Mouse (Mus musculus) gonadal fat pad, adult 2 months (tissue): Measurements from ENCODE around the gene Rack1. TPM values are rescaled to one million over a fixed set of nuclear protein-coding genes. Genes with fewer than 3 reads are reported as not detected.
"Not testable (repeated sequence)": the region's sequence is repeated elsewhere in the genome, so short reads cannot be mapped to it uniquely, and the experiment has no call there.

Experiments
- DNase-seq: peaks from one replicate; pipeline ENCODE4 v3.0.0-alpha.2; 2012; ENCODE audit warnings: low read depth
- polyA plus RNA-seq: library from polyadenylated mRNA; depleted of rRNA; stranded (reverse); fragments of >200 nt; gene quantifications from 2 replicates; pipeline ENCODE4 v1.2.3, GENCODE M21; 2012

Gene Rack1
- polyA plus RNA-seq, 1 experiment: 2,165 TPM

- DNase-seq: no peak
Observed at GRCm38 (mm10) chr11:48818346-48818745, 18.2 kb downstream of the Rack1 start.

DNA sequence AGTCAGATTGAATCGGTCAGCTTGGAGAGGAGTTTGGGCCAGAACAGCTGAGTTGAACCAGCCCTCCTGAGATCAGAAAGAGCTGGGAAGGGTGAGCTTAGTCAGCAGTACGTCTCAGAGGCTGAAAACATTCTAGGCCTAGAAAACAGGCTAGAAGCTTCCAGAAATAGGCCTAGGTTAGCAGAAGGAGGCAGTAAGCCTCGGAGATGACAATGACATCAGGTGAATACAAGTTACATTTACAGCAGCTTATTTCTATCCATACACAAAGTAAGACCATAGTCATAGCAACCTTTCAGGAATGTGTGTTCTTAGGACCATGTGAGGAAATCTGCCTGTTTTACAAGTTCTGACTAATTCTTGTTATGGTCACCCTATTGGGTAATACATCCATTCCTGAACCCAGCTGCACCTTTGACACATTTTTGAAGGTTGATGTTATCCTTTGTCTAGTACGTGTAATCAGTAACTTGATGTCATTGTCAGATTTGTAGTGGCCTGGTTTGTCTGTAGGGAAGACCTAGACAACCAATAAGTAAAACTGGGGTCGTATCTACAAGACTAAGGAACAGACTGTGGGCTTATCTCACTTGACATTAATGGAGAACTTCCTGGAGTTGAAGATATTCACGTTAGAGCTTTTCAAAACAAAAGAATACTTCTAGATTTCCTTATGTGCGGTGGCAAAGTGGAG, 19.6 kb downstream of the Rack1 start:
- no peak for DNase-seq

DNA sequence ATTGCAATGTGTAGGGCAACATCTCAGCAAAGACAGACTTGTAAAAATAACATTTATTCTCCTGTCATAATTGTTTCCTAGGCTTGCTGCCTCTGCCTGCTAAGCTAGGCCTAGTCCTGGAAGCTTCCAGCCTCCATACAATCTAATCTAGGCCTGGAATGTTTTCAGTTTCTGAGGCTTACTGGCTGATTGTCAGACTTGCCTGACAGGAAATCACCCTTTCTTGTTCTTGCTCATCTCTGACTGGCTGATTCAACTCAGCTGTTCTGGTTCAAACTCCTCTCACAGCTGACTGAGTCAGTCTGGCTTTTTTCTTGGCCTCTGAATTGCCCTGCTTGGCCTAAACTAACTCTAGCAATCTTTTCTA, 20.2 kb downstream of the Rack1 start:
- no peak for DNase-seq

- DNase-seq: not testable (repeated sequence)
Observed at GRCm38 (mm10) chr11:48821299-48821698, 21.2 kb downstream of the Rack1 start.

GRCm38 (mm10) chr11:48822768-48823512, 22.8 kb downstream of the Rack1 start:
- no peak for DNase-seq

DNA sequence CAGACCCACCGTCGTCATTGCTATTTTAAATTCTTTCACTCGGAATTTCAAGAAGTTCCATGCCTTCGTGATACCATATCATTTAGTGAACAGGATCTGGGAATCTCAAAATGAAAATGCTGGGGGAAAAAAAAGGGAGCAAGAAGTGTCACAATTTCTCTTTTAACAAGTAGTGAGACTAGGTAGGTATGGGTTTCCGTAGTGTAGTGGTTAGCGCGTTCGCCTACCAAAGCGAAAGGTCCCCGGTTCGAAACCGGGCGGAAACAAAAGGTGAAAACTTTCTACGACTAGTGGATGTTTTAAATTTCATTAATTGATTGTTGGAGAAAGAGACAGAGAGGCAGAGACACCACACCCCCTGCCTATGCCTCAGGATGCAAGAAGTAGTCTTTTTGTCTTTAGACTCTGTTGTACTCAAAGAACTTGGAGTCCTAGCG, 23.4 kb downstream of the Rack1 start:
- no peak for DNase-seq

- no peak for DNase-seq
Observed at GRCm38 (mm10) chr11:48824311-48824830, 24.2 kb downstream of the Rack1 start.

DNA sequence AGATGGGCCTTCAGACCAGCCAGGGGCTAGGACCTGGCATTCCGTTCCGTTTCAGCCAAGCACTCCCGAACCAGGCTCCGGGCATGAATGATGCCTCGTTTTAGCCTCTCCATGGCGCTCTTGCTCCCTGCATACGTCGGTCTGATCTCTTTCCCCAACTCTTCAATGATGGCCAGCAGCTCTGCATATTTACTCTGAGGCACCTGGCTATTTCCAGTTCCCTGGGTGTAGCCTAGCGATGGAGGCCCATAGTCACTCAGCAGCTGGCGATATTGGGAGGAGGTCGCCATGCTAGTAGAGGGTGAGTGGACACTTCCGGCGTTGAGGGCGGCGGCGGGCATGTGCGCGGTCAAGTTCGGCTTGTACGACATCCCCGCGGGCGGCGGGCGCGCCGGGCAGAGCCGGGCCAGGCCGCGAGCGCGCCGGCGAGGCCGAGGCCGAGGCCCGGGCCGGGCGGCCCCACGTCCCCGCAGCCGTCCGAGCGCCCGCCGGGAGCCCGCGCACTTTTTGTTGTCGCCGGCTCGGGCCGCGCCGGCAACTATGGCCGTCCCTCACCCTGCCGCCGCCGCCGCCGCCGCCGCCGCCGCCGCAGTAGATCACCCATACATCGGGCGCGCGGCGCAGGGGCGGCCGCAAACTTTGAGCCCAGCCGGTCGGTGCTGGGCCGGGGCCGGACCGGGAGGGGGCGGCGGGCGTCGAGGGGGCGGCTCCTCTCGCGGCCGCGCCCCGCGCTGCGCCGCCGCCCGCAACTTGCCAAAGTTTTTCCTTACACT, 26.0 kb downstream of the Rack1 start, which contains the start of the genes Trim7 and Gm12184:
Gene Trim7, plus strand, starts transcription at position 162 of the 773 bp plus-strand sequence.
Gene Gm12184, minus strand, starts transcription at position 677 of the 773 bp plus-strand sequence.
- not testable (repeated sequence) for DNase-seq

- DNase-seq: no peak
Observed at GRCm38 (mm10) chr11:48826752-48827096, 26.6 kb downstream of the Rack1 start.

GRCm38 (mm10) chr11:48827926-48828325, 27.8 kb downstream of the Rack1 start:
- DNase-seq: no peak

GRCm38 (mm10) chr11:48830279-48830678, 30.1 kb downstream of the Rack1 start:
- DNase-seq: no peak

GRCm38 (mm10) chr11:48831273-48831672, 31.1 kb downstream of the Rack1 start:
- no peak for DNase-seq

DNA sequence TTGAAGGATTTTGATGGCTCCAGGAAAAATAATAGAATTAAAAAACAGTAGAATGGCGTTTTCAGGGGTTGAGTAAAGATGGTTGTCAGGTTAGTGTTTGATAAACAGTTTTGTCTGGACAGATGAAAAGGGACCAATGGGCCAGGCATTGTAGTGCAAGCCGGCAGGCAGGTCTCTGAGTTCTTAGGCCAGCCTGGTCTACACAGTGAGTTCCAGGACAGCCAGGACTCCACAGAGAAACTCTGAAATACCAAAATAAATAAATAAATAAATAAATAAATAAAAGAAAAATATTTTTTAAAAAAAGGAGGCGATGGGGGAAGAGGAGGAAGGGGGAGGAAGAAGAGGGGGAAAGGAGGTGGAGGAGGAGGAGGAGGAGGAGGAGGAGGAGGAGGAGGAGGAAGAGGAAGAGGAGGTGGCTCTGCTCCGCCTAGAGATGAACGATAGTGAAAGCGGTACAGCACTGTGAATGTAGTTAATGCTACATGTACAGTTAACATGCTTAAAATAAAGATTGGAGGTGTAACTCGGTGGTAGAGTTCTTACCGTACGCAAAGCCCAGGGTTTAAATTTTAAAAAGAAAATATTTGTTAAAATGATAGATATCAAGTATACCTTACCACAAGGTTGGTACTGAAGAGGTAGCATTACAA, 33.1 kb downstream of the Rack1 start:
- no peak for DNase-seq

DNA sequence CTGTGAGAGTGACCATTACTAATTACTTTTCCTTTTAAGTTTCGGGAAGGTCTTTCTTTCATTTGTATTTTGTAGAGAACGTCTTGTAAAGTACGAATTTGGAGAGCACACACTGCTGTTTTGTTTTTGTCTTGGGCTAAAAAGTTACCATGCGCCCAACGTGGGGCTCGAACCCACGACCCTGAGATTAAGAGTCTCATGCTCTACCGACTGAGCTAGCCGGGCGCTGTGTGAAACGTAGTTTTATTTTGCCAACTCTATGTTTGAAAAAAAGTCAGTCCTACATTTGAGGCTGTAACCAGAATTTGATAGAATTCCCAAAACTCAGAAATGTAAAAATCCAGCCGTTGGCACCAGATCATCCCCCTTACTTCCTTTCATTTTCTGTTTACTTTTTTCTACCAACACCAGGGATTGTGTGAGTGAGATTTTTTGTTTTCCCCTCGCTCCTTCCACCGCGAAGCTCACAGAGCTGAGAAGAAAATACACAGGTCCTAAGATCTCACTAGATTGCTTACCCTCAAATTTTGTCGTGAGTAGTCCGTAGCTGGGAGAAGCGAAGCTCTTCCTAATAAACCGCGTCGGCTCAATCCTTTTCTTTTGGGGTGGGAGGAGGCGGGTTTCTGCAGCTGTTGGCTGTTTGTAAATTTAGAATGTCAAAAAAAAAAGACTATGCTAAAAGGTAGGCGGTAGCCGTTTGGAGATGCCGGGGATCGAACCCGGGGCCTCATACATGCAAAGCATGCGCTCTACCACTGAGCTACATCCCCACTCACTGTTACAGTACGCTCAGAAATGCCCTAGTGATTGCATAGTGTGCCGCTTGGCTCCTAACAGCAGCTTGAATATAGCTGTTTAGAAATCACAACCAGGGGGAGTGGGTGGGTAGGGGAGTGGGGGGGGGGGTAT, 33.9 kb downstream of the Rack1 start:
- no peak for DNase-seq

- no peak for DNase-seq
Observed at GRCm38 (mm10) chr11:48835923-48836322, 35.8 kb downstream of the Rack1 start.

DNA sequence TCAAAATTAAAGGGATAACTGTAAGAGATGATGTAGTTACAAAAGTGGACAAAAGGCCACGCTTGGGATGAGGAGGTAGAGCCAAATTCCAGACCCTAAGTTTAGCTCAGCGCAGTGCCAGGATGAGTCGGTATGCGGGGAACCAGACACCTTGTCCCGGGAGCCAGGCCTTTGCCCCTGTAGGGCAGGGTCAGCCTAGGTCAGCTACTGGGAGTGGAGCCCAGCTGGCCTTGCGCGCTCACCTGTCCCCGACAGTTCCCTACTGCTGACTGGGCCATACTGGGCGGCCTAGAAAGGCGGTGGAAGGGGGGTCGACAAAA, 36.8 kb downstream of the Rack1 start:
- no peak for DNase-seq

- no peak for DNase-seq
Observed at GRCm38 (mm10) chr11:48837310-48838180, 37.4 kb downstream of the Rack1 start.

DNA sequence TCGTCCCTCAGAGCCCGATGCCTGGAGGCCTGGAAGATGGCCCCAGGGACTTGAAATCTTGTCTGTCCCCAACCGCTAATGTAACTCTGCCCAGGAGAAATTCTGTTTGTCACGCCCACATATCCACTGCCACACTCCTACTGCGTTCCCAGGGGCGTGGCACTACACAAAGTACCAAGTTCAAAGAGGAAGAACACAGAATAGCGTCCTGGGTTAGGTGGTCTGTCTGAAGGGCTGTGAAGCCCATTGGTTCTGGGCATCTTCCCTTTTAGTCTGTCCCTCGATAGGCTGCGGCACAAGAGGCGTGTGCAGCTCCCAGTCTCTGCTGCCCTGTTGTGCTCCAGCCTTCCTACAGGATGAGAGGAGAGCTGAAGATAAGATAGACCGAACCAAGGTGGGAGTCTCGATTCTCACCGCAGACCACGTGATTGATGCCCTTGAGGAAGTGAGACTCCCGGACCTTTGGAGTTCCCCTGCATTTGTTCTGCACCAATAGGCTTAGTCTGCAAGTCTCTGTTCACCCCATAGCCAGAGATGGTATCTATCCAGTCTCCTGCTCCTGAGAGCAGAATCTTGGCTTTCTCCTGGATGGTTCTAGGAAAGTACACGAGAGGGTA, 38.2 kb downstream of the Rack1 start:
- no peak for DNase-seq
